Mouse (Mus musculus) myocyte (in vitro differentiated cells): ENCODE data around the gene Kcnn4. TPM values are rescaled to one million over a fixed set of nuclear protein-coding genes. Genes with fewer than 3 reads are reported as not detected.

Source experiments
- H3K27me3 ChIP-seq: one replicate; pipeline ENCODE4 v1.6.1; 2011; ENCODE audit not compliant: control insufficient read depth, insufficient read depth, insufficient read length
- H3K36me3 ChIP-seq: one replicate; pipeline ENCODE4 v1.6.1; 2011; ENCODE audit not compliant: control insufficient read depth, insufficient read depth
- H3K4me2 ChIP-seq: one replicate; pipeline ENCODE4 v1.6.1; 2011; ENCODE audit warnings: low read depth, control low read depth
- H3K4me3 ChIP-seq: one replicate; pipeline ENCODE4 v1.5.1; 2011; ENCODE audit warnings: mild to moderate bottlenecking, control low read depth, moderate library complexity
- H3K79me2 ChIP-seq: one replicate; pipeline ENCODE4 v1.6.1; 2011; ENCODE audit not compliant: control insufficient read depth, insufficient read depth
- H3ac ChIP-seq: one replicate; pipeline ENCODE4 v1.6.1; 2011; ENCODE audit not compliant: control insufficient read depth, insufficient read length
- CEBPB ChIP-seq: IDR thresholded peaks from 2 replicates; pipeline ENCODE4 v1.6.1; 2011; ENCODE audit warnings: mild to moderate bottlenecking, moderate library complexity; ENCODE audit not compliant: poor library complexity, insufficient read depth, severe bottlenecking
- E2F4 ChIP-seq: IDR thresholded peaks from one replicate; pipeline ENCODE4 v1.6.1; 2011; ENCODE audit warnings: mild to moderate bottlenecking, control low read depth, moderate library complexity; ENCODE audit not compliant: insufficient read depth
- MAX ChIP-seq: IDR thresholded peaks from one replicate; pipeline ENCODE4 v1.6.1; 2011; ENCODE audit warnings: low read depth, mild to moderate bottlenecking, control low read depth
- MYOD1 ChIP-seq, 3 experiments: IDR thresholded peaks; one replicate each; pipeline ENCODE4 v1.6.1; 2011; ENCODE audit warnings: control low read depth in 2 of 3, low read depth in 2 of 3, mild to moderate bottlenecking in 2 of 3, moderate library complexity in 1 of 3; ENCODE audit not compliant: insufficient read length in 2 of 3, control insufficient read depth in 1 of 3
- MYOG ChIP-seq, 3 experiments: IDR thresholded peaks; one replicate each; pipeline ENCODE4 v1.6.1; 2011; ENCODE audit warnings: control low read depth in 2 of 3, low read depth in 2 of 3, mild to moderate bottlenecking in 2 of 3; ENCODE audit not compliant: insufficient read length in 2 of 3, control insufficient read depth in 1 of 3, insufficient read depth in 1 of 3
- POLR2A ChIP-seq: IDR thresholded peaks from one replicate; pipeline ENCODE4 v1.6.1; 2011; ENCODE audit warnings: low read depth, mild to moderate bottlenecking, control low read depth, moderate library complexity; ENCODE audit not compliant: insufficient read length
- POLR2AphosphoS2 ChIP-seq: IDR thresholded peaks from one replicate; pipeline ENCODE4 v1.6.1; 2011; ENCODE audit warnings: low read depth, control low read depth; ENCODE audit not compliant: insufficient read length
- REST ChIP-seq: IDR thresholded peaks from one replicate; pipeline ENCODE4 v1.6.1; 2011; ENCODE audit warnings: mild to moderate bottlenecking, control low read depth, moderate library complexity; ENCODE audit not compliant: insufficient read depth, insufficient read length
- SRF ChIP-seq: IDR thresholded peaks from one replicate; pipeline ENCODE4 v1.6.1; 2011; ENCODE audit warnings: low read depth; ENCODE audit not compliant: control insufficient read depth, insufficient read length
- TCF12 ChIP-seq: IDR thresholded peaks from one replicate; pipeline ENCODE4 v1.6.1; 2011; ENCODE audit warnings: mild to moderate bottlenecking, control low read depth; ENCODE audit not compliant: poor library complexity, insufficient read depth, severe bottlenecking
- TCF3 ChIP-seq: IDR thresholded peaks from one replicate; pipeline ENCODE4 v1.6.1; 2011; ENCODE audit warnings: low read depth, control low read depth; ENCODE audit not compliant: insufficient read length
- USF1 ChIP-seq: IDR thresholded peaks from one replicate; pipeline ENCODE4 v1.6.1; 2011; ENCODE audit warnings: low read depth, mild to moderate bottlenecking, control low read depth, moderate library complexity
- polyA plus RNA-seq: library from polyadenylated mRNA; unstranded; fragments of >200 nt; fragmentation: generic; extraction: Trizol; gene quantifications from one replicate; pipeline ENCODE4 v1.2.1, GENCODE M21; 2012; ENCODE audit warnings: missing spikeins

Gene Kcnn4
- polyA plus RNA-seq, 1 experiment = 37.4 TPM

- Histone ChIP-seq H3K4me2 (peak overlapping the region; percentile 86), H3K4me3 (peak overlapping the region; percentile 56), H3K36me3 (no peaks in the 10 kb centered on the region), H3K79me2 (peaks cover 33% of the 10 kb centered on the region), H3K27me3 (no peaks in the 10 kb centered on the region), H3ac (peak overlapping the region; percentile 59)
- TF ChIP-seq CEBPB (no peak), MAX (no peak), TCF3 (no peak), MYOG (IDR thresholded peaks at IDR 0.05; ENCODE audit: control insufficient read depth in 1 of 3, insufficient read depth in 1 of 3, insufficient read length in 2 of 3, low read depth in 2 of 3) (no peak), E2F4 (no peak), SRF (no peak), MYOD1 (IDR thresholded peaks at IDR 0.05; ENCODE audit: control insufficient read depth in 1 of 3, insufficient read length in 2 of 3, low read depth in 2 of 3) (no peak), REST (no peak), POLR2AphosphoS2 (no peak), TCF12 (no peak), POLR2A (no peak), USF1 (no peak)
These were observed 1.1 kb downstream of the Kcnn4 start for GRCm38 (mm10) chr7:24371012-24371808.

DNA sequence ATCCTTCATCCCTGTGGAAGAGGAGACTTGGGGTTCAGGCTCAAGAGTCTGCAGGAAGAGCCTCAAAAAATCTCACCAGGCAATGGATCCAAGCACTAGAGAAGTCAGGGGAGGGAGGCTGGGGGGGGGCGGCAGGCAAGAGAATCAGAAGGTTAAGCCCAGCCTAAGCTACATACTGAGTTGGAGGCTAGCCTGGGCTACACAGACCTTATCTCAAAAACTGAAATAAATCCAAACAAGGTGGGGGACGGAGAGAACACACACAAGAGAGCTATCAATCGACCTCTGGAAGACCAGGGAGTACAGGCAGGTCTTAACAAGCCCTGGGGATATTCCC is 1.7 kb downstream of the Kcnn4 start:
- H3K27me3 ChIP-seq = no peaks in the 10 kb centered on the region
- TF ChIP-seq REST = no peak
- TF ChIP-seq SRF = no peak
- TF ChIP-seq MAX = no peak
- TF ChIP-seq MYOG (IDR thresholded peaks at IDR 0.05; ENCODE audit: control insufficient read depth in 1 of 3, insufficient read depth in 1 of 3, insufficient read length in 2 of 3, low read depth in 2 of 3) = no peak
- TF ChIP-seq TCF12 = no peak
- no peak for TF ChIP-seq USF1
- TF ChIP-seq E2F4 = no peak
- TF ChIP-seq MYOD1 (IDR thresholded peaks at IDR 0.05; ENCODE audit: control insufficient read depth in 1 of 3, insufficient read length in 2 of 3, low read depth in 2 of 3) = no peak
- TF ChIP-seq POLR2A = no peak
- TF ChIP-seq TCF3 = no peak
- TF ChIP-seq POLR2AphosphoS2 = no peak
- no peak for TF ChIP-seq CEBPB
- H3K4me2 ChIP-seq = peak overlapping the region; percentile 86
- no peaks in the 10 kb centered on the region for H3K36me3 ChIP-seq
- H3K79me2 ChIP-seq = peaks cover 33% of the 10 kb centered on the region
- no peak overlapping the region for H3ac ChIP-seq
- peak overlapping the region; percentile 56 for H3K4me3 ChIP-seq

DNA sequence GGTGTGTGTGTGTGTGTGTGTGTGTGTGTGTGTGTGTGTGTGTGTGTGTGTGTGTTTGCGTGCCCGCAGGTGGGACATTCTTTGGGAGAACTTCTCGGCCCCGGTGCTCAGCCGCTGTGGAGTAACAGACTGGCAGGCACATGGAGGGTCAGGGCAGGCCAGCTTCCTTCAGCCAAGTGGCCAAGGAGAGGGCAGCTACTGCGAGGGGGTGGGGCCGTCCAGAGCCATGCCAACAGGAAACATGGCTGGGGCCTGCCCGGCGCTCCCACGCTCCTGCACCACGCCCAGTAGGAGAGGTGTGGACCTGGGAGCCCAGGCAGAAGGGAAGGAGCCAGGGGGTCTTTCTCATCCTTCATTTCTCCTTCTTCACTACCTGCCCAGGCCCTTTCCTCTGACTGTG is 2.2 kb downstream of the Kcnn4 start:
- Histone ChIP-seq H3K79me2 (peaks cover 33% of the 10 kb centered on the region), H3K4me3 (peak overlapping the region; percentile 56), H3K36me3 (no peaks in the 10 kb centered on the region), H3ac (no peak overlapping the region), H3K27me3 (no peaks in the 10 kb centered on the region), H3K4me2 (peak overlapping the region; percentile 86)
- TF ChIP-seq MAX (no peak), USF1 (no peak), TCF3 (no peak), CEBPB (no peak), MYOD1 (IDR thresholded peaks at IDR 0.05; ENCODE audit: control insufficient read depth in 1 of 3, insufficient read length in 2 of 3, low read depth in 2 of 3) (no peak), TCF12 (no peak), POLR2AphosphoS2 (peak; percentile 66), POLR2A (peak; percentile 78), REST (no peak), SRF (no peak), MYOG (IDR thresholded peaks at IDR 0.05; ENCODE audit: control insufficient read depth in 1 of 3, insufficient read depth in 1 of 3, insufficient read length in 2 of 3, low read depth in 2 of 3) (peak in 1 of 3 experiments; percentile 32), E2F4 (no peak)

GRCm38 (mm10) chr7:24372786-24373185 is 2.7 kb downstream of the Kcnn4 start:
- peak overlapping the region; percentile 56 for H3K4me3 ChIP-seq
- H3K4me2 ChIP-seq = peak overlapping the region; percentile 86
- TF ChIP-seq CEBPB (no peak), E2F4 (no peak)
- peaks cover 33% of the 10 kb centered on the region for H3K79me2 ChIP-seq
- no peaks in the 10 kb centered on the region for H3K36me3 ChIP-seq
- no peaks in the 10 kb centered on the region for H3K27me3 ChIP-seq
- no peak overlapping the region for H3ac ChIP-seq
